Mouse (Mus musculus) retina, embryonic 14.5 days (tissue): ENCODE measurements around the gene Simc1.

Source experiments
- DNase-seq: peaks from one replicate; pipeline ENCODE4 v3.0.0-alpha.2; 2015; ENCODE audit warnings: low spot score

Gene Simc1

GRCm38 (mm10) chr13:54585831-54586230 is 82.3 kb downstream of the Simc1 start:
- DNase-seq = no peak

- DNase-seq = no peak
These were observed 85.9 kb downstream of the Simc1 start for GRCm38 (mm10) chr13:54589414-54589995.

GRCm38 (mm10) chr13:54589996-54590951 is 86.7 kb downstream of the Simc1 start, which contains the start of the genes Nop16 and Higd2a:
TSS of gene Nop16 (minus strand) at chr13:54590090.
TSS of gene Higd2a (plus strand) at chr13:54590207.
- DNase-seq = peak; percentile 99

GRCm38 (mm10) chr13:54591776-54592356 is 88.3 kb downstream of the Simc1 start:
- DNase-seq = no peak

- no peak for DNase-seq
These were observed 90.0 kb downstream of the Simc1 start for GRCm38 (mm10) chr13:54593617-54594016.

- DNase-seq = no peak
These were observed 92.6 kb downstream of the Simc1 start for GRCm38 (mm10) chr13:54596107-54596690.

- no peak for DNase-seq
These were observed 93.3 kb downstream of the Simc1 start for GRCm38 (mm10) chr13:54596870-54597269.

- no peak for DNase-seq
These were observed 95.1 kb downstream of the Simc1 start for GRCm38 (mm10) chr13:54598622-54599143.
